Mouse (Mus musculus): ENCODE results near the gene Abhd18. TPM values are rescaled to one million over a fixed set of nuclear protein-coding genes. Genes with fewer than 3 reads are reported as not detected.
"Not testable (repeated sequence)": the region's sequence is repeated elsewhere in the genome, so short reads cannot be mapped to it uniquely, and the experiment has no call there.

Abhd18 gene
- polyA plus RNA-seq, 1 experiment from 2014 or later, result 5.8 TPM

DNA sequence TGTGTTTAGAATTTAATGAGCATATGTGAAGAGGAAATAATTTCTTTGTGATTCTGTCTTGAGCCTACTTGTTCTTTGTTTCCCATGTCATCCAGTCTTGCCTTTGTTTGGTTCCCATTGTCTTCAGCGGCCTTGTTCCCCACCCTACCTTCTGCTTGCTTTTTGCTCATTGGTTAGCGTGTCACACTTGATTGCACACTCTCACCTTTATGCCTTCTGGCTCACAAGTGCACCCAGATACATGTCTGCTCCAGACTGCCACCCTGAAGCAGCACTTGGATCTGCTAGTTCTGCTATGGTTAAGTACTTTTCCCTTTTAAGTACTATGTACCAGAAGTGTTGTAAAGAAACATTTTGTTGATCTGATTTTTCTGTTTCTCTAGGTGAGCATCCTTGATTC lies 36.9 kb upstream of the Abhd18 start:
- Histone ChIP-seq H3K27me3 (ENCODE audit: insufficient read depth, low read length) (no peaks in the 10 kb centered on the region), H3K9me3 (ENCODE audit: low read depth, low read length) (no peaks in the 10 kb centered on the region), H3K4me1 (ENCODE audit: insufficient read depth) (no peaks in the 10 kb centered on the region), H3K36me3 (ENCODE audit: insufficient read depth) (peaks cover 80% of the 10 kb centered on the region), H3K9ac (no peak overlapping the region), H3K4me3 (ENCODE audit: low read depth, low read length) (no peak overlapping the region), H3K27ac (ENCODE audit: low read depth) (no peak overlapping the region), H3K4me2 (no peak overlapping the region)
- 84% methylated on average over 2 of the region's 2 CpGs for WGBS
- no peak for TF ChIP-seq CTCF (IDR thresholded peaks at IDR 0.05; ENCODE audit: low read depth)
- ATAC-seq (ENCODE audit: insufficient read depth), result no peak
- DNase-seq, result no peak

DNA sequence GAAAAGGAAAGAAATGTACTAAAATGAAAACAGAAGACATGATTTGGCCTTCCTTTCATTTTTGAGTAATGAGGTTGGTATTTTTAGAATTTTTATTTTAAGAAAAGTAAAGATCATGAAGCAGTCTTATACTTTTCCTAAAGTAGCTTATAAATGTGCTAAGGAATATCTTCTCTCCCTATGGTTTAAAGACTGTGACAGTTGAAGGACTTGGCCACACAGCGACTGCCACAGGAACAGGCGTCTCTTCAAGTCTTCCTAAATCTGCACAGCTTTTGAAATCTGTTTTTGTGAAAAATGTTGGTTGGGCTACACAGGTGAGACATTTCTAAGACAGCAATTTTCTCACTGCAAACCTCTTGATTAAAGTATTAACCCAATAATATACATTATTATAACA lies 33.5 kb upstream of the Abhd18 start:
- 93% methylated on average over 2 of the region's 2 CpGs for WGBS
- no peak for ATAC-seq (ENCODE audit: insufficient read depth)
- H3K9ac ChIP-seq, result no peak overlapping the region

DNA sequence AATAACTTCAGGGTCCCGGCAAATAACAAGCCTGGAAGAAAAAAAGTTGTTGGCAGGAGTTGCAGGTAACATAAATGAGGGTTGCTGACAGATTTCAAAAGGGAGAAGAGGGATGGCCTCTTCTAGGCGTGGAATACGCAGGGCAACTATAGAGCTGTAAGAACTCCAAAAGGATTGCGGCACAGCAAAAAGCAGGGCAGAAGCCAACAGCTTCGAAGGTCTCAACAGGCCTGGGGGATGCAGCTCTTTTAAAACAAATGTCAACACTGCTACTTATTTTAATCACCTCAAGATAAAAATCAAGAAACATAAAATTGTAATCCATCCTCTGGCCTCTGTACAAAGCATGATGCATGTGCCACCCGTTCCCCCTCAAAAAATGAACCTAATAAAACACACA lies 1.2 kb upstream of the Abhd18 start:
- ATAC-seq (ENCODE audit: insufficient read depth); H3K27ac ChIP-seq (ENCODE audit: low read depth); H3K4me1 ChIP-seq (ENCODE audit: insufficient read depth); H3K9me3 ChIP-seq (ENCODE audit: low read depth, low read length); DNase-seq; H3K27me3 ChIP-seq (ENCODE audit: insufficient read depth, low read length); H3K9ac ChIP-seq; H3K36me3 ChIP-seq (ENCODE audit: insufficient read depth): not testable (repeated sequence)
- 80% methylated on average over 5 of the region's 6 CpGs for WGBS
- Histone ChIP-seq H3K4me2 (peak overlapping the region; percentile 71), H3K4me3 (ENCODE audit: low read depth, low read length) (peak overlapping the region; percentile 46)

More for the DNA sequence above, 33.5 kb upstream of the Abhd18 start:
- TF ChIP-seq CTCF (IDR thresholded peaks at IDR 0.05; ENCODE audit: low read depth), result no peak
- no peak for DNase-seq
- peaks cover 78% of the 10 kb centered on the region for H3K36me3 ChIP-seq (ENCODE audit: insufficient read depth)
- no peak overlapping the region for H3K27ac ChIP-seq (ENCODE audit: low read depth)
- no peaks in the 10 kb centered on the region for H3K9me3 ChIP-seq (ENCODE audit: low read depth, low read length)
- H3K4me2 ChIP-seq, result no peak overlapping the region
- no peak overlapping the region for H3K4me3 ChIP-seq (ENCODE audit: low read depth, low read length)
- no peaks in the 10 kb centered on the region for H3K4me1 ChIP-seq (ENCODE audit: insufficient read depth)
- no peaks in the 10 kb centered on the region for H3K27me3 ChIP-seq (ENCODE audit: insufficient read depth, low read length)

DNA sequence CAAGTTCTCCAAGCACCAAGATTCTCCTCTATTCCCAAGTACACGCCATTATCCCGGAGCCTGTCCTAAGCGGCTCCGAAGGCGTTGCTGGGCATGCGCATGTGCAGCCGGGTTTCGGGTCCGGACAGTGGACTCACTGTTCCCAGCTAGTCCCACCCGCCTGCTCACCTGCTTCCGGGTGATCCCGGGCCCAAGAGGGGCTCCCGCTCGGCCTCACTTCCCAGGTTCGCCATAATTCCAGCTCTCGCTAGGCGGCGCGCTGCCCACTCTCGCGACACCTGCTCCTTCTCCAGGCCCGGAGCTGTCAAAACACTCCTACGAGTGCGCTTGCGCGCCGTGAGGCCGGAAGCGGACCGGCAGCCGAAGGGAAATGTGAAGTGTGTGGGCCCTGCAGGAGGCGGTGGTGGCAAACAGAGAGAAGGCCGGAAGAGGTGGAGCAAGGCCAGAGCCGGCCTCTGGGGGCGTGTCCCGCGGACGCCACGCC lies 255 bp upstream of the Abhd18 start, which contains the start of gene Mfsd8:
Gene Mfsd8, minus strand, starts transcription at position 414 of the 484 bp plus-strand sequence.
- WGBS, result under 1% methylated on average over 34 of the region's 39 CpGs
- H3K9ac ChIP-seq, result peak within 1 kb of the TSS; percentile 58
- peak within 1 kb of the TSS; percentile 71 for H3K4me2 ChIP-seq
- not testable (repeated sequence) for H3K27me3 ChIP-seq (ENCODE audit: insufficient read depth, low read length); H3K4me1 ChIP-seq (ENCODE audit: insufficient read depth); H3K36me3 ChIP-seq (ENCODE audit: insufficient read depth); H3K9me3 ChIP-seq (ENCODE audit: low read depth, low read length)
- ATAC-seq (ENCODE audit: insufficient read depth) (peak; percentile 98), DNase-seq (peak; percentile 96)
- peak within 1 kb of the TSS; percentile 69; the same call in 1 of the 2 replicates for H3K27ac ChIP-seq (ENCODE audit: low read depth)
- peak within 1 kb of the TSS; percentile 46 for H3K4me3 ChIP-seq (ENCODE audit: low read depth, low read length)
- TF ChIP-seq CTCF (IDR thresholded peaks at IDR 0.05; ENCODE audit: low read depth), result peak; percentile 77

DNA sequence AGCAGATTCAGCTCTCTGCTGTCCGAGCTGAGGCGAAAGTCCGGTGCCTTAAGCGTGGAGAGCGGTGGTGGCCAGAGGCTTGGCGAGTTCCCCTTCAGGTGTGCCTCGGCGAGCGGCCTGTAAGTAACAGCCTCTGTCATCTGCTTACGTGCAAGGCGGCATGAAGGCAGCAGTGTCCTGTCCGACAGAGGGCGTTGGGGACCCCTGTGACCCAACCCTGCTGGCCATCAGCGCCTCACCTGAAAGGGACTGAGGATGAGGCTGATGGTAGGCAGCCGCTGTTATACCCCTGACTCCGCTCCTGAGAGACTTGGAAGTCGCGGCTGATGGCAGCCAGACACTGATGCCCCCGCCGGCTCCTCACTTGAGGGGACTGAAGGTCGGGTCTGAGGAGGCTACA lies 248 bp downstream of the Abhd18 start:
- peak; percentile 50 for TF ChIP-seq CTCF (IDR thresholded peaks at IDR 0.05; ENCODE audit: low read depth)
- WGBS, result 1% methylated on average over 16 of the region's 21 CpGs
- H3K4me2 ChIP-seq, result peak overlapping the region; percentile 71
- H3K27me3 ChIP-seq (ENCODE audit: insufficient read depth, low read length); H3K9me3 ChIP-seq (ENCODE audit: low read depth, low read length); H3K4me1 ChIP-seq (ENCODE audit: insufficient read depth); H3K36me3 ChIP-seq (ENCODE audit: insufficient read depth); ATAC-seq (ENCODE audit: insufficient read depth): not testable (repeated sequence)
- H3K4me3 ChIP-seq (ENCODE audit: low read depth, low read length), result peak overlapping the region; percentile 46
- DNase-seq, result peak; percentile 50
- H3K9ac ChIP-seq, result peak overlapping the region; percentile 47
- 0 out of 2 replicates have a peak overlapping the region, but pooled peaks have one; percentile 30 for H3K27ac ChIP-seq (ENCODE audit: low read depth)

DNA sequence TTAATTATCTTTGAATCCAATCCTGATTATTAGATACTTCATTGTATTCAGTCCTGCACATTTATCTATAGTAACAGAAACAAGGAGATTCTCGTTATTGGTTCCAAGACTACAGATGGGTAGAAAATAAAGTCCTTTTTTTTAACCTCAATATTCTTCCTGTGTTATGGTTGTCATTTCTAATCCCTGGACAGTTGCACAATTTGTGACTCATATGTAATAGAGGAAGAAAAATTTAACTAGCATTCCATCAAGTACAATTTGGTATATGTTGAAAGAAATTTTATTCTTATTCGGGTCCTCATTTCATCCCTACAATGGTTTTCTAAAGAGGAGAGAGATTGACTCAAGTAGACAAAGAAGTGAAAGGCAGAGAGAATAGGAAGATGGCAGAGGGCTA lies 1.2 kb downstream of the Abhd18 start:
- not testable (repeated sequence) for H3K4me2 ChIP-seq; H3K4me1 ChIP-seq (ENCODE audit: insufficient read depth); H3K27ac ChIP-seq (ENCODE audit: low read depth); ATAC-seq (ENCODE audit: insufficient read depth); H3K27me3 ChIP-seq (ENCODE audit: insufficient read depth, low read length); H3K9me3 ChIP-seq (ENCODE audit: low read depth, low read length); DNase-seq; H3K36me3 ChIP-seq (ENCODE audit: insufficient read depth); H3K4me3 ChIP-seq (ENCODE audit: low read depth, low read length); H3K9ac ChIP-seq
- 91% methylated on average over 2 of the region's 2 CpGs for WGBS

DNA sequence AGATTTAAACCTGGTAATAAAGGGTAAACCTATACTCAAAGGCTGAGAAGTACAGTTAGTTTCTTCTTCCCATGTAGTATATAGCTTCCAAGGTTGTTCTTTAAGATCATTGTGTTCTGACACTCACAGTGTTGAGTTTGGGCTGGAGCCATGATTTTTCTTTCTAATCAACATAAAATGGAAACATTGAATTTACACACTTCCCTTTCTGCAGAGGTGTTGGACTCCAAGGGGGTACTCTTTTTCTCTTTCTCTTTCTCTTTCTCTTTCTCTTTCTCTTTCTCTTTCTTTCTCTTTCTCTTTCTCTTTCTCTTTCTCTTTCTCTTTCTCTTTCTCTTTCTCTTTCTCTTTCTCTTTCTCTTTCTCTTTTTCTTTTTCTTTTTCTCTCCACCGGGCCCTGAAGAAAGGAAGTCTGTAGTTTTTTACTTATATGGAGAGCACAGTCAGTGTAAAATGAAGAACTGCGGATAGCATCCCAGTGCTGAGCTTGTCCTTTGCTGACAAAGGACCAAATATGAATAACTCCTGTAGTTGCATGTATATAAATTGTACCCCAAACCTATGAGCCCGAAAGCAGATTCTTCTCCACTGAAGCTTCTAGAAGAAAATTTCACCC lies 6.5 kb downstream of the Abhd18 start:
- H3K9ac ChIP-seq, result not testable (repeated sequence)
- WGBS, result 91% methylated on average over 3 of the region's 3 CpGs

More for the DNA sequence above, 6.5 kb downstream of the Abhd18 start:
- not testable (repeated sequence) for H3K27me3 ChIP-seq (ENCODE audit: insufficient read depth, low read length); DNase-seq; H3K27ac ChIP-seq (ENCODE audit: low read depth); H3K4me2 ChIP-seq; ATAC-seq (ENCODE audit: insufficient read depth); H3K4me1 ChIP-seq (ENCODE audit: insufficient read depth); H3K9me3 ChIP-seq (ENCODE audit: low read depth, low read length); H3K4me3 ChIP-seq (ENCODE audit: low read depth, low read length); H3K36me3 ChIP-seq (ENCODE audit: insufficient read depth)

Data from lung, embryonic 14.5 days (tissue).